Mouse (Mus musculus): ENCODE data around the gene Gm21985.
"Not testable (repeated sequence)": the region's sequence is repeated elsewhere in the genome, so short reads cannot be mapped to it uniquely, and the experiment has no call there.

Gene Gm21985

GRCm38 (mm10) chr2:112392689-112393088 is 126.6 kb downstream of the Gm21985 start:
- DNase-seq (ENCODE audit: low spot score in 2 of 2): no peak

- no peak for DNase-seq (ENCODE audit: low spot score in 2 of 2)
Measured at GRCm38 (mm10) chr2:112393958-112394357, 127.8 kb downstream of the Gm21985 start.

- DNase-seq (ENCODE audit: low spot score in 2 of 2): no peak
Measured at GRCm38 (mm10) chr2:112396649-112397048, 130.5 kb downstream of the Gm21985 start.

- no peak for DNase-seq (ENCODE audit: low spot score in 2 of 2)
Measured at GRCm38 (mm10) chr2:112407030-112407429, 140.9 kb downstream of the Gm21985 start.

- no peak for DNase-seq (ENCODE audit: low spot score in 2 of 2)
Measured at GRCm38 (mm10) chr2:112425308-112425707, 159.2 kb downstream of the Gm21985 start.

- not testable (repeated sequence) for DNase-seq (ENCODE audit: low spot score in 2 of 2)
Measured at GRCm38 (mm10) chr2:112428534-112428933, 162.4 kb downstream of the Gm21985 start.

GRCm38 (mm10) chr2:112429665-112430064 is 163.6 kb downstream of the Gm21985 start:
- no peak for DNase-seq (ENCODE audit: low spot score in 2 of 2)

GRCm38 (mm10) chr2:112430403-112430802 is 164.3 kb downstream of the Gm21985 start:
- no peak for DNase-seq (ENCODE audit: low spot score in 2 of 2)

- no peak for DNase-seq (ENCODE audit: low spot score in 2 of 2)
Measured at GRCm38 (mm10) chr2:112432523-112432922, 166.4 kb downstream of the Gm21985 start.

- no peak for DNase-seq (ENCODE audit: low spot score in 2 of 2)
Measured at GRCm38 (mm10) chr2:112433359-112433758, 167.2 kb downstream of the Gm21985 start.

GRCm38 (mm10) chr2:112436292-112436691 is 170.2 kb downstream of the Gm21985 start:
- no peak for DNase-seq (ENCODE audit: low spot score in 2 of 2)

- peak in 1 of 2 experiments; percentile 38 for DNase-seq (ENCODE audit: low spot score in 2 of 2)
Measured at GRCm38 (mm10) chr2:112437589-112437988, 171.5 kb downstream of the Gm21985 start.

- DNase-seq (ENCODE audit: low spot score in 2 of 2): no peak
Measured at GRCm38 (mm10) chr2:112443491-112443890, 177.4 kb downstream of the Gm21985 start.

- DNase-seq (ENCODE audit: low spot score in 2 of 2): no peak
Measured at GRCm38 (mm10) chr2:112445511-112445910, 179.4 kb downstream of the Gm21985 start.

GRCm38 (mm10) chr2:112448046-112448445 is 181.9 kb downstream of the Gm21985 start:
- DNase-seq (ENCODE audit: low spot score in 2 of 2): peak in 1 of 2 experiments; percentile 17

GRCm38 (mm10) chr2:112448510-112449059 is 182.5 kb downstream of the Gm21985 start:
- no peak for DNase-seq (ENCODE audit: low spot score in 2 of 2)

- DNase-seq (ENCODE audit: low spot score in 2 of 2): peak in 1 of 2 experiments; percentile 35
Measured at GRCm38 (mm10) chr2:112449597-112450296, 183.6 kb downstream of the Gm21985 start.

- DNase-seq (ENCODE audit: low spot score in 2 of 2): not testable (repeated sequence)
Measured at GRCm38 (mm10) chr2:112452513-112452912, 186.4 kb downstream of the Gm21985 start.

GRCm38 (mm10) chr2:112454125-112454861 is 188.2 kb downstream of the Gm21985 start:
- no peak for DNase-seq (ENCODE audit: low spot score in 2 of 2)

- DNase-seq (ENCODE audit: low spot score in 2 of 2): peak; percentile 95 to 96
Measured at GRCm38 (mm10) chr2:112454862-112455564, 188.9 kb downstream of the Gm21985 start, which contains the start of gene Emc7. Gene Emc7, plus strand, starts transcription at chr2:112454997.
